Mouse (Mus musculus) hindbrain, embryonic 14.5 days (tissue): ENCODE results near the gene Spag9. TPM values are rescaled to one million over a fixed set of nuclear protein-coding genes. Genes with fewer than 3 reads are reported as not detected.

Experiments
- ATAC-seq: fragments of 200-750 bp; cut with Nextera tagmentation; 2 replicates; pipeline ENCODE4 v1.8.0; 2017; ENCODE audit warnings: moderate number of reproducible peaks, mild to moderate bottlenecking, moderate TSS enrichment, moderate library complexity; ENCODE audit not compliant: low FRiP score
- DNase-seq: peaks from one replicate; pipeline ENCODE4 v3.0.0-alpha.2; 2015; ENCODE audit warnings: low spot score
- H3K27ac ChIP-seq: fragments of 300-500 bp; sonication (generic); 2 replicates; pipeline ENCODE4 v1.5.1; 2014; ENCODE audit warnings: mild to moderate bottlenecking, moderate library complexity
- H3K27me3 ChIP-seq: fragments of 300-500 bp; sonication (generic); 2 replicates; pipeline ENCODE4 v1.6.1; 2014; ENCODE audit warnings: mild to moderate bottlenecking, low read length, mixed read lengths; ENCODE audit not compliant: control insufficient read depth, insufficient read depth
- H3K36me3 ChIP-seq: fragments of 300-500 bp; sonication (generic); replicated peaks from 2 replicates; pipeline ENCODE4 v1.6.1; 2014; ENCODE audit not compliant: control insufficient read depth, insufficient read depth
- H3K4me1 ChIP-seq: fragments of 300-500 bp; sonication (generic); replicated peaks from 2 replicates; pipeline ENCODE4 v1.6.1; 2014; ENCODE audit warnings: antibody characterized with exemption, low read length, mixed read lengths; ENCODE audit not compliant: control insufficient read depth, insufficient read depth
- H3K4me2 ChIP-seq: fragments of 300-500 bp; sonication (generic); replicated peaks from 2 replicates; pipeline ENCODE4 v1.6.1; 2014; ENCODE audit warnings: mild to moderate bottlenecking, moderate library complexity
- H3K4me3 ChIP-seq: fragments of 300-500 bp; sonication (generic); replicated peaks from 2 replicates; pipeline ENCODE4 v1.5.1; 2014; ENCODE audit warnings: mild to moderate bottlenecking, low read length
- H3K9ac ChIP-seq: fragments of 300-500 bp; sonication (generic); 2 replicates; pipeline ENCODE4 v1.6.1; 2014
- H3K9me3 ChIP-seq: fragments of 300-500 bp; sonication (generic); 2 replicates; pipeline ENCODE4 v1.6.1; 2016; ENCODE audit warnings: low read length; ENCODE audit not compliant: control insufficient read depth
- WGBS: fragments of 180-500 bp; shearing (Covaris S2); extraction: QIAGEN DNeasy Blood & Tissue Kit; methylation state at CpG from one replicate; pipeline ENCODE4 v1.1.7; 2014; 5-methylcytosine and 5-hydroxymethylcytosine counted together
- polyA plus RNA-seq: library from polyadenylated mRNA; unstranded; fragments of >200 nt; fragmentation: Nextera tagmentation; extraction: Ambion mirVana; gene quantifications from 2 replicates; pipeline ENCODE4 v1.2.1, GENCODE M21; 2014

The Spag9 gene
- polyA plus RNA-seq, 1 experiment from 2014 or later = 121 TPM

GRCm38 (mm10) chr11:94130118-94131095 lies 134.5 kb downstream of the Spag9 start:
- Histone ChIP-seq H3K27ac (peak overlapping the region; percentile 26; the same call in 1 of the 2 replicates), H3K4me2 (no peak overlapping the region), H3K4me1 (0 out of 2 replicates have a peak, but pooled peaks cover 8% of the 10 kb centered on the region), H3K27me3 (no peaks in the 10 kb centered on the region), H3K36me3 (peaks cover 23% of the 10 kb centered on the region), H3K9me3 (no peaks in the 10 kb centered on the region), H3K4me3 (no peak overlapping the region), H3K9ac (0 out of 2 replicates have a peak overlapping the region, but pooled peaks have one; percentile 10)
- no peak for DNase-seq
- no peak for ATAC-seq
- 58% methylated on average over 4 of the region's 4 CpGs for WGBS

DNA sequence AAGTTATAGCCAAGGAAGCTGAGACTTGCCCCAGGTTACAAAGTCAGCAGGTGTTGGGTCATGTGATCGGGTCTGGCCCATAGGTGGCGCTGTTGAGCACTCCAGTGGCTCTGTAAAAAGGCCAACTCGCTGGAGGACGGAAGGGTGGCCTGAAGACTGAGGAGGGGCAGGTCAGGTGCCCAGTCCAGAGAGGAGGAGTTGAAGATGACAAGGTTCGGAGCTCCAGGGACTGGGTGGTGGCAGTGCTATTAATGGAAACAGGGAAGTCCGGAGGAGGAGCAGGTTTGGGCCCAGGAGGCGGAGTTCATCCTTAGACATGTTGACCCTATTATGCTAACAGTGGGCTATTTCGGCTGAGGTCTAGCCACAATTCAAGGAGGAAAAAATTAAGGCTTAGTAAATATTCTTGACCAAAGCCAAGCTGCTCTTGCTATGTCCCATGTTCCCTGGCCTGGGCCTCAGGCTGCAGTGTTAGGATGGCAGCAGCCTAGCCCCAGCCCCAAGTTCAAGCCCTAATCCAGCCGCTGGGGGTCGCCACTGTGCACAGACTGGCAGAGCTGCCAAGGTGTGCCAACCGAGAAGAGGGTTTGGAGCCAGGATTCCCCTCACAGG lies 137.6 kb downstream of the Spag9 start:
- peak; percentile 60 for ATAC-seq
- no peak overlapping the region for H3K4me3 ChIP-seq
- no peak overlapping the region for H3K9ac ChIP-seq
- no peak overlapping the region for H3K27ac ChIP-seq
- no peaks in the 10 kb centered on the region for H3K9me3 ChIP-seq
- peaks cover 3% of the 10 kb centered on the region; the same call in 1 of the 2 replicates for H3K36me3 ChIP-seq
- peak; percentile 82 for DNase-seq
- 0 out of 2 replicates have a peak, but pooled peaks cover 12% of the 10 kb centered on the region for H3K4me1 ChIP-seq
- H3K4me2 ChIP-seq = peak overlapping the region; percentile 12; the same call in 1 of the 2 replicates
- 21% methylated on average over 11 of the region's 11 CpGs for WGBS
- no peaks in the 10 kb centered on the region for H3K27me3 ChIP-seq

DNA sequence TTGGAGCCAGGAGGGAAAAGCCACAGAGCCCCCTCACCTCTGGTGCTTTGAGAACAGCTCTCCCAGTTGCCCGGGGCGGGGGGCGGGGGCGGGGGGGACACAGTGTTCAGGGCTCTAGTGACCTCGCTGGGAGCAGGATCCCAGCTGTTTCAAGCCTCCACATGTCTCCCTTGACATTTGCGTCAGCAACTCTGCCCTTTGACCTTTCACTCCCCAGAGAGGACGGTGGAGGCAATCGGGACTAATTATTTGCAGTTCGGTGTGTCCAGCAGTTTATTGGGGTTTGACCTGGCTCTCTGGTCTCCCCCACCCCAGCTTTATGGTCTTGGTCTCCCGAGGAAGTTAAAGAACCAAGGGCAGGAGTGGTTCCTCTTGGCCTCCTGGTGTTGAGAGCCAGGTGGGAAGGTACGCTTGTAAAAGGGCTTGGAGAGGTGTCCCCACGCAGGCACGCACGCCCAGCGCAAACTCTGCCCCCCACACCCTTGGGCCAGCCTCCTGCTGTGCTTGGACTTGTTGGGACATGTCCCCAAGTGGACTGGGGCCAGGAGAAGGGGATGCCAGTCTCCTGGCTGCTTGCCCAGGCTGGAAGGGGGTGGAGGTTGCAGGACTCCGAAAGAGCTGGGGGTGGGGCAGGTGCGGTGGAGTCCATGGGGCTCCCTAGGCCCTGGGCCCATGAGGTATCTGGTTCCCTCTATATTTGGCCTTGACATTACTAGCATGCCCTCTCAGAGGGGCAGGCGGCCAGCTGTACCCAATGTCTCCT lies 138.4 kb downstream of the Spag9 start:
- no peak overlapping the region for H3K4me2 ChIP-seq

DNA sequence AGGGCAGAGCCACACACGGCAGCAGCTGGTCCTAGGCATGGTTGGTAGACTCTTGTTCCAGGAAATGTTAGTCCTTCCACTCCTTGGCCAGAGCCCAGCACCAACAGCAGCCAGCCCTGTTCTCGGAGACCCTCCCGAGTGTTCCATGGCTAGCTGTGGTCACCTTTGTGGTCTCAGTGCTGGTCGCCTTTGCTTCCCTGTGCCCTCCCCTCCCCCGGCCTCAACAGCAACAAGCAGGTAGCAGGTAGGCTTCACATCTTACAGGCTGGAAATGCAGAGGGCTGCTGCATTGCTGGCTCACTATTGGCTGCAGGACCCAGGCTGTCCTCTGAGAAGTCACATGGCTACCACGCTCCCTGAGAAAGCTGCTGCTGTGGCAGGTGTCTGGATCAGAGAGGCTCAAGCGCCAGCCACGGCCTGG lies 139.7 kb downstream of the Spag9 start:
- Histone ChIP-seq H3K4me2 (no peak overlapping the region), H3K4me3 (no peak overlapping the region), H3K9ac (no peak overlapping the region), H3K27me3 (no peaks in the 10 kb centered on the region), H3K9me3 (no peaks in the 10 kb centered on the region), H3K4me1 (0 out of 2 replicates have a peak, but pooled peaks cover 12% of the 10 kb centered on the region), H3K36me3 (no peaks in the 10 kb centered on the region), H3K27ac (no peak overlapping the region)
- no peak for DNase-seq
- no peak for ATAC-seq
- WGBS = 68% methylated on average over 8 of the region's 8 CpGs

More for the DNA sequence above, 138.4 kb downstream of the Spag9 start:
- DNase-seq (no peak), ATAC-seq (no peak)
- H3K4me1 ChIP-seq = 0 out of 2 replicates have a peak, but pooled peaks cover 12% of the 10 kb centered on the region
- WGBS = 42% methylated on average over 18 of the region's 18 CpGs
- no peaks in the 10 kb centered on the region for H3K9me3 ChIP-seq
- no peak overlapping the region for H3K4me3 ChIP-seq
- H3K27ac ChIP-seq = no peak overlapping the region
- no peaks in the 10 kb centered on the region for H3K27me3 ChIP-seq
- no peak overlapping the region for H3K9ac ChIP-seq
- H3K36me3 ChIP-seq = no peaks in the 10 kb centered on the region

GRCm38 (mm10) chr11:94136656-94137055 lies 140.8 kb downstream of the Spag9 start:
- Histone ChIP-seq H3K27me3 (no peaks in the 10 kb centered on the region), H3K4me3 (no peak overlapping the region), H3K4me1 (0 out of 2 replicates have a peak, but pooled peaks cover 12% of the 10 kb centered on the region), H3K9me3 (no peaks in the 10 kb centered on the region), H3K9ac (no peak overlapping the region), H3K36me3 (no peaks in the 10 kb centered on the region), H3K27ac (no peak overlapping the region), H3K4me2 (no peak overlapping the region)
- DNase-seq = no peak
- ATAC-seq = no peak
- WGBS = 63% methylated on average over 7 of the region's 7 CpGs

- Histone ChIP-seq H3K4me1 (0 out of 2 replicates have a peak, but pooled peaks cover 12% of the 10 kb centered on the region), H3K9ac (no peak overlapping the region), H3K4me2 (no peak overlapping the region), H3K4me3 (no peak overlapping the region), H3K27me3 (no peaks in the 10 kb centered on the region), H3K36me3 (no peaks in the 10 kb centered on the region), H3K27ac (no peak overlapping the region), H3K9me3 (no peaks in the 10 kb centered on the region)
- 77% methylated on average over 14 of the region's 14 CpGs for WGBS
- no peak for DNase-seq
- ATAC-seq = no peak
Observed at GRCm38 (mm10) chr11:94137326-94138061, 141.6 kb downstream of the Spag9 start.

GRCm38 (mm10) chr11:94138411-94139231 lies 142.7 kb downstream of the Spag9 start:
- no peaks in the 10 kb centered on the region for H3K9me3 ChIP-seq
- H3K4me3 ChIP-seq = no peak overlapping the region
- no peak for DNase-seq
- H3K9ac ChIP-seq = no peak overlapping the region
- 56% methylated on average over 22 of the region's 24 CpGs for WGBS
- H3K4me2 ChIP-seq = no peak overlapping the region
- no peak overlapping the region for H3K27ac ChIP-seq
- 0 out of 2 replicates have a peak, but pooled peaks cover 11% of the 10 kb centered on the region for H3K4me1 ChIP-seq
- H3K27me3 ChIP-seq = no peaks in the 10 kb centered on the region
- no peak for ATAC-seq
- no peaks in the 10 kb centered on the region for H3K36me3 ChIP-seq

DNA sequence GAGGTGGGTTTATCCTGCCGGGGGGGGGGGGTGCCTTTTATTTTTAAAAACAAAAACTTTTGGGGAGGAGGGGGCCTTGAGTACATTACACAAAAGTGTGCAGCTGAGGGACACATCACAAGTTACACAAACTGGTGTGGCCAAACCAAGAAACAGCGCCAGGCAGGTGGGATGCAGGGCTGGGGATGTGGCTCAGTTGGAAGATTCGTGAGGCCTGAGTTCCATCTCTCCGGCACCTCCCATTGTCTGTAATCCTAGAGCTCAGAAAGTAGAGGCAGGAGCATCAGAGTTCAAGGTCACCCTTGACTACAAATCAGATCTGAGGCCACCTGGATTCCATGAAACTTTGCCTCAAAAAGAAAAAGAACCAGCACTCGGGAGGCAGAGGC lies 143.3 kb downstream of the Spag9 start:
- Histone ChIP-seq H3K4me3 (no peak overlapping the region), H3K27me3 (no peaks in the 10 kb centered on the region), H3K36me3 (no peaks in the 10 kb centered on the region), H3K4me2 (no peak overlapping the region), H3K9ac (no peak overlapping the region), H3K27ac (no peak overlapping the region), H3K4me1 (0 out of 2 replicates have a peak, but pooled peaks cover 5% of the 10 kb centered on the region), H3K9me3 (no peaks in the 10 kb centered on the region)
- WGBS = 87% methylated on average over 5 of the region's 5 CpGs
- DNase-seq (no peak), ATAC-seq (no peak)
